Mouse (Mus musculus): ENCODE measurements around the gene Klrc3. TPM values are rescaled to one million over a fixed set of nuclear protein-coding genes. Genes with fewer than 3 reads are reported as not detected.

The Klrc3 gene
- 0.26 and 2.8 TPM in 2 replicates for polyA plus RNA-seq (2012; rRNA removed; ENCODE audit: low replicate concordance)

GRCm38 (mm10) chr6:129643237-129643636 lies at the start of gene Klrc3:
Klrc3 (minus strand) TSS chr6:129643337.

GRCm38 (mm10) chr6:129678873-129679272 lies 35.7 kb upstream of the Klrc3 start, which contains the start of gene Klrc1:
Klrc1 (minus strand) TSS chr6:129678973.

GRCm38 (mm10) chr6:129660589-129660988 lies 17.5 kb upstream of the Klrc3 start, which contains the start of gene Klrc2:
Klrc2 (minus strand) TSS chr6:129660689.

GRCm38 (mm10) chr6:129623735-129624134 lies 19.4 kb downstream of the Klrc3 start, which contains the start of gene Klrk1:
Klrk1 (minus strand) TSS chr6:129623864.

GRCm38 (mm10) chr6:129591508-129591907 lies 51.6 kb downstream of the Klrc3 start, which contains the start of gene Klrd1:
Klrd1 (plus strand) TSS chr6:129591782.

Other genes with a start within 250 kb of the Klrc3 start
- gene Clec1b, start 246.0 kb downstream of the Klrc3 start, polyA plus RNA-seq (2012; rRNA removed; ENCODE audit: low replicate concordance), result 0.17 and 0.42 TPM in 2 replicates
- 1.2 and 3.6 TPM in 2 replicates for gene Clec9a, start 234.5 kb downstream of the Klrc3 start, polyA plus RNA-seq (2012; rRNA removed; ENCODE audit: low replicate concordance)
- gene Clec1a, start 191.3 kb downstream of the Klrc3 start, polyA plus RNA-seq (2012; rRNA removed; ENCODE audit: low replicate concordance), result 2.2 and 4.0 TPM in 2 replicates
- 0.13 and 0.29 TPM in 2 replicates for gene Olr1, start 136.2 kb downstream of the Klrc3 start, polyA plus RNA-seq (2012; rRNA removed; ENCODE audit: low replicate concordance)
- not detected in 2 replicates for gene Tmem52b, start 130.8 kb downstream of the Klrc3 start, polyA plus RNA-seq (2012; rRNA removed; ENCODE audit: low replicate concordance)
- gene Gabarapl1, start 110.2 kb downstream of the Klrc3 start, polyA plus RNA-seq (2012; rRNA removed; ENCODE audit: low replicate concordance), result 110 and 137 TPM in 2 replicates
- 0.32 and 1.4 TPM in 2 replicates for gene Klre1, start 65.4 kb downstream of the Klrc3 start, polyA plus RNA-seq (2012; rRNA removed; ENCODE audit: low replicate concordance)
- gene Klrd1, start 51.6 kb downstream of the Klrc3 start, polyA plus RNA-seq (2012; rRNA removed; ENCODE audit: low replicate concordance), result 0.34 and 1.9 TPM in 2 replicates
- gene Klrk1, start 19.5 kb downstream of the Klrc3 start, polyA plus RNA-seq (2012; rRNA removed; ENCODE audit: low replicate concordance), result 0.82 and 1.6 TPM in 2 replicates
- gene Klrc2, start 17.4 kb upstream of the Klrc3 start, polyA plus RNA-seq (2012; rRNA removed; ENCODE audit: low replicate concordance), result 0.13 and 0.85 TPM in 2 replicates
- 0.15 and 0.69 TPM in 2 replicates for gene Klrc1, start 35.6 kb upstream of the Klrc3 start, polyA plus RNA-seq (2012; rRNA removed; ENCODE audit: low replicate concordance)
- 0.31 TPM in 1 of 2 replicates, not detected in the other for gene Klri1, start 73.8 kb upstream of the Klrc3 start, polyA plus RNA-seq (2012; rRNA removed; ENCODE audit: low replicate concordance)
- 0.11 and 0.15 TPM in 2 replicates for gene Klri2, start 97.1 kb upstream of the Klrc3 start, polyA plus RNA-seq (2012; rRNA removed; ENCODE audit: low replicate concordance)
- not detected in 2 replicates for gene Gm156, start 140.9 kb upstream of the Klrc3 start, polyA plus RNA-seq (2012; rRNA removed; ENCODE audit: low replicate concordance)
- gene Gm17631, start 219.3 kb upstream of the Klrc3 start, polyA plus RNA-seq (2012; rRNA removed; ENCODE audit: low replicate concordance), result not detected in 2 replicates
- 0.30 TPM in 1 of 2 replicates, not detected in the other for gene Klra17, start 233.3 kb upstream of the Klrc3 start, polyA plus RNA-seq (2012; rRNA removed; ENCODE audit: low replicate concordance)

Measured in subcutaneous adipose tissue, adult 2 months (tissue).